Mouse (Mus musculus) ovary, postnatal 14 days (tissue): Measurements from ENCODE around the gene Ooep.
"Not testable (repeated sequence)": the region's sequence is repeated elsewhere in the genome, so short reads cannot be mapped to it uniquely, and the experiment has no call there.

ENCODE experiments used
- DNase-seq: peaks from one replicate; pipeline ENCODE4 v3.0.0; 2022; ENCODE audit warnings: low spot score

The Ooep gene

GRCm38 (mm10) chr9:78378113-78378785 lies at the start of gene Ooep:
TSS of gene Ooep (minus strand) at chr9:78378725.
- DNase-seq: no peak

DNA sequence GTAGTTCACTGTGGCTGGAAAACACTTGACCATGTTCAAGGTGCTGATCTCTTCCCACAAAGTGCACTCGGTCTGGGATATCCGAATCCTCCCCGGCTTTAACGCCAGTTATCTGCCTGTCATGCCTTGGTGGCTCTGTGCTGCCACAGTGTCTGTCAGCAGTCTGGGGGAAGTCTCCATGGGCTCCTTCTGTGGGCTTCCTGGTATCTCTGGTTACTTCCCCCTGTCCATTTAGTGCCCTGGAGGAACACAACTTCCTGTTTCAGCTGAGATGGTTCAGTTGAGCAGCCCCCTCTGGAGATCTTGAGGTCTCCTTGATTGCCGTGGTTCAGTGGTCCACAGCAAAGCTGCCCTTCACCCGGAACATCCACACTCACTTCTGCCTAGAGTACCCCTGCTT lies 49.7 kb upstream of the Ooep start:
- no peak for DNase-seq

GRCm38 (mm10) chr9:78427362-78427781 lies 48.8 kb upstream of the Ooep start:
- no peak for DNase-seq

DNA sequence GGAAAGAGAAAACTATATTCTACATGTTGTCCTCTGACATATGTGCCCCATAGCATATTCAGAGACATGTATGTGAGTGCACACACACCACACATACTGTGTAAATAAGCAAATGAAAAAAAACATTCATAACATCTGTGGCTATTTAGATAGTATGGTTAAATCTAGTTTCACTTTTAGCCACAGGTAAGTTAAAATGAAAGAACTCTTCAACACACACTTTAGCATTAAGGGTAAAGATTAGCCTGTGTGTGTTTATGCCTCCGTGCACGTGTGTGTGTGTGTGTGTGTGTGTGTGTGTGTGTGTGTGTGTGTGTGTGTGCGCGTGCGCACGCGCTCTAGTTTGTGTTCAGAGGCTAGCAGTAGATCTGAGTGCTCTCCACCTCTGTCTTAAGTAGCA lies 23.1 kb upstream of the Ooep start:
- DNase-seq: no peak

DNA sequence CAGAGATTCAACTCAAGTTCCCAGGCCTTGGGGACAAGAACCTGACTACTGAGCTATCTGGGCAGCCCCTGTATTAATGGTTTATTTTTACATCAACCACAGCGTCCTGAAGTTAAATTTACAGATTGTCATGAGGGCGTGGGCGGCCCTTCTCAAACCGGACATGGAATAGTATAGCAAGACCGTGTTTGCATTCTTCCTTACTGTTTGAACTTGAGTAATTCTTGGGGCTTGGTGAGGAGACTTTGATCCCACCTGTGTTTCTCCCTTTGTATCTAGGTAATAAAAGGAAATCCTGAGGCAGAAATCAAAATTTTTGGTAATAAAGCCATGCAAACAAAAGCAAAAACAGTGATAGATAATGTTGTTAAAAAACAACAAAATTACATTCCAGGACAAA lies 22.0 kb upstream of the Ooep start:
- DNase-seq: no peak

DNA sequence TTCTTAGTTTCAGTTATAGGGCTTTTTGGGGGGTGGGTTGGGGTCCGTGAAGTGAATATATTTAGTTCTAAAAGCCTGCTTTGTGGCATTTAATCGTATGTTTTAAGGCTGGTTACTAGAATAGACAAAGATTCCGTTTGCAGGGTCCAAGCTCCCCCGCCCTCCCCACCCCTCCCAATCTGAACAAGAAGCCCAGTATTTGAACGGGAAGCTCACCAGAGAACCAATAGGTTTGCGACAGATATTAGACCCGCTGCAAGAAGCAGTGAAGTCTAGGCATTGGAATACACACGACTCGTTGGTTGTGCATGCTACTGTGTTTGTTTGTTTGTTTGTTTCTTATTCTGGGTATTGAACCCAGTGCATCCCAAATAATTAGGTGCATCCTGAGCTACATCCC lies 18.0 kb upstream of the Ooep start:
- no peak for DNase-seq

- DNase-seq: peak; percentile 15
Measured at GRCm38 (mm10) chr9:78395630-78396351, 17.3 kb upstream of the Ooep start, which contains the start of gene Ddx43. TSS of gene Ddx43 (plus strand) at chr9:78395777.

DNA sequence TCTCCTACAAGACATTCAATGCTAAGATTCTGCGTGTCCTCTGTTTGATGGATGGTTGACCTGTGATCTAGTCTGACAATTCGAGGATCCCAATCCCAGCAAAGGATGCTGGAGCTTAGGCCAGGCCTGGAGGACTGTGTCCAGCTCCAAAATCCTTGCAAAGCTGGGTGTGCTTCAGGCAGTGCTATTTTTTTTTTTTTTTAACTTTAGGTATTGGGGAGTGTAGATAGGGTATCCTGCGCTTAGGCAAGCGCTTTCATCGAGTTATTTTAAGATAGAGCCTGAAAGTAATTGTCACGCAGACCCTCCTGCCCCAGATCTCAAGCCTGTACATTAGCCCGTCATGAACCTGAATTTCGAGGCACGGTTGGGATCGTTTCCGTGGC lies 16.7 kb upstream of the Ooep start:
- no peak for DNase-seq

GRCm38 (mm10) chr9:78394602-78395001 lies 16.1 kb upstream of the Ooep start:
- no peak for DNase-seq

DNA sequence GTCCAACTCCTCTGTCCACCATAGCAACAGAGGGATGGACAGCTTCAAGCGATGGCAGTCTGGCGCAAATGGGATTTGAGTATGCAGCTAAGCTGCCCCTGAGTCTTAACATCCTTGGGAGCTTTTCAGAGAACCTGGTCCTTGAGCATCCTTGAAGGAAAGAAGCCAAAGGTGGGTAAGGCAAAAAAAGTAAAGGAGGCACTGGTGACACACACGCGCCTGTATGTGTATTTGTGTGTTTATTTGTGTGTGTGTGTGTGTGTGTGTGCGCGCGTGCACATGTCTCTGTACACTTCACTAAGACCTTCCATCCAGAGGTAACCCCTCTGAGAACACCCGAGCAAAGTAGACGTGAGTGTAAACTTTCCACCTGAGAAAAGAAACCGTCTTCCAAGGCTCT lies 15.2 kb upstream of the Ooep start:
- no peak for DNase-seq

DNA sequence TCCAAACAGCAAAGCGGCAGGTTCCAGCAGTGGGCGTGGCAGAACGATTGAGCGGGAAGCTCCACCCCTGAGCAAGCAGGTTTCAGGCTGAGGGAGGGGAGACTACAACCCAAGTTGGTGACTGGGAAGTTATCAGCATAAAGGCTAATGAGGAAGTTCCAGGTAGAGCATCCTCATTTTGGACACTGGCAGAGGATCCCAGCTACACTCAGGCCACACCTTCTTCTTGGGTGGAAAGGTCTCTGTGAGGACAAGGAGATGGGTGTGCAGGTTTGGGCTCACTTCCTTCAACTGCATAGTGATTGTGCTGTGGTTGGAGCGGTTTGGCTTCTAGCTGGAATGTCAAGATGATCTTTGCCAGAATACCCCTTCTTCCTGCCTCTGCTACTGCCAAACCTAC lies 11.5 kb upstream of the Ooep start:
- DNase-seq: no peak

DNA sequence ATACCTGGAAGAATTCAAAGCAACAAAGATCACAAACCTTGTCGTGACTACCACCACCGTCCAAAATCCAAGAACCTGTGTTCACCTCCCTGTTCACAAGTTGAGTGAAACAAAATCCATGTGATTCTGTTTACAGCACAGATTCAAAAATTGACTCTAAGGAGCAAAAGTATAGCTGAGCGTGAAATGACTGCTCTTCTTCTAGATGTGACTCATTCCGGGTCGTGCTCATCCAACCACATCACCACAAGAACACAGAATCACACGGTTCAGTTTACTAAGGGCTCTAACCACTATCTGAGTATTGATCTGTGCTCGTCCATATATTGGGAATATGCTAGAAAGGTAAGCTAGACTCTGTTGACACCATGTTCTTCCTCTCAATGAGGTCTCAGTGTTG lies 8.4 kb upstream of the Ooep start:
- no peak for DNase-seq

GRCm38 (mm10) chr9:78385893-78386292 lies 7.4 kb upstream of the Ooep start:
- no peak for DNase-seq

- DNase-seq: no peak
Measured at GRCm38 (mm10) chr9:78377546-78377945, 979 bp downstream of the Ooep start.

- no peak for DNase-seq
Measured at GRCm38 (mm10) chr9:78375486-78375885, 3.0 kb downstream of the Ooep start.

GRCm38 (mm10) chr9:78374885-78375389 lies 3.6 kb downstream of the Ooep start:
- no peak for DNase-seq

GRCm38 (mm10) chr9:78374397-78374796 lies 4.1 kb downstream of the Ooep start:
- DNase-seq: no peak

- no peak for DNase-seq
Measured at GRCm38 (mm10) chr9:78372827-78373504, 5.6 kb downstream of the Ooep start.

DNA sequence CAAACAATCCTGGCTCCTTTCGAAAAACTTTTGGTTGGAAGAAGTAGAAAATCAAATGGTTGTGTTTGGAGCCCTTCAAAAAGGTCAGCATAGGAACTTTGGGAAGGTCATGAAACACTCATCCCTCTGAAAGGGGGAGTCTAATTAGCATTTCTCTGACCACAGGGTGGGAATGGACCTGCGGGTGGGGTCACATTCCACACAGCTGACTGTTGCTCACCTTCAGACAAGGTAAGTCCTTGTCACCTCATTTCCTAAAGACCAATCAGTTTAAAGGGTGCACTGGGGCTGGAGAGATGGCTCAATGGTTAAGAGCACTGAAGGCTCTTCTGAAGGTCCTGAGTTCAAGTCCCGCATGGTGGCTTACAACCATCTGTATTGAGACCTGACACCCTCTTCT lies 7.1 kb downstream of the Ooep start:
- DNase-seq: no peak

- no peak for DNase-seq
Measured at GRCm38 (mm10) chr9:78369786-78370185, 8.7 kb downstream of the Ooep start.

GRCm38 (mm10) chr9:78369349-78369748 lies 9.2 kb downstream of the Ooep start:
- no peak for DNase-seq

GRCm38 (mm10) chr9:78368671-78369293 lies 9.7 kb downstream of the Ooep start:
- no peak for DNase-seq

- not testable (repeated sequence) for DNase-seq
Measured at GRCm38 (mm10) chr9:78367959-78368358, 10.6 kb downstream of the Ooep start, which contains the start of gene Dppa5a. TSS of gene Dppa5a (minus strand) at chr9:78368177.
